Mouse (Mus musculus): ENCODE data around the gene Fermt2.
"Not testable (repeated sequence)": the region's sequence is repeated elsewhere in the genome, so short reads cannot be mapped to it uniquely, and the experiment has no call there.

Gene Fermt2

GRCm38 (mm10) chr14:45507447-45507846 lies 22.5 kb downstream of the Fermt2 start:
- DNase-seq = no peak

DNA sequence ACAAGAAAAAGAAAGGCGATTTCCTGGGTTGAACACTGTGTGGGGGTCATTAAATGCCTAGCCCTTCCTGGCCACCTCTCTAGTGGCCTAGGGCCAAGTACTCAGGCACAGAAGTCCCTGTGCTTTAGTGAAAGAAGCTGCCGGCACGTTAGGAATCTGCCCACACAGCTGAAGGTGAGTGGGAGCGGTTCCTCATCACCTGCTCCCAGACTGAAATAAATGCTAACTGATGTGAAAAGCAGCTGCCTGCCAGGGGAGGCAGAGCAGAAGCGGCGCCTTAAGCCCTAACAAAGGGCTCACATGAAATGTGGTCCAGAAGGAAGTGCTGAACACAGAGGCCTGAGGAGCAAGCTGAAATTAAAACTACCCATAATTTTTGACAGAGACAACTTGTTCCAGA lies 22.9 kb downstream of the Fermt2 start:
- DNase-seq = no peak

- no peak for DNase-seq
Measured at GRCm38 (mm10) chr14:45506165-45506564, 23.8 kb downstream of the Fermt2 start.

GRCm38 (mm10) chr14:45504422-45505113 lies 25.4 kb downstream of the Fermt2 start:
- no peak for DNase-seq

GRCm38 (mm10) chr14:45503934-45504333 lies 26.0 kb downstream of the Fermt2 start:
- no peak for DNase-seq

- DNase-seq = no peak
Measured at GRCm38 (mm10) chr14:45500052-45500451, 29.9 kb downstream of the Fermt2 start.

- DNase-seq = no peak
Measured at GRCm38 (mm10) chr14:45497116-45497515, 32.8 kb downstream of the Fermt2 start.

- not testable (repeated sequence) for DNase-seq
Measured at GRCm38 (mm10) chr14:45495810-45496209, 34.1 kb downstream of the Fermt2 start.

- no peak for DNase-seq
Measured at GRCm38 (mm10) chr14:45493891-45494290, 36.0 kb downstream of the Fermt2 start.

- no peak for DNase-seq
Measured at GRCm38 (mm10) chr14:45492668-45493067, 37.2 kb downstream of the Fermt2 start.

GRCm38 (mm10) chr14:45492038-45492437 lies 37.9 kb downstream of the Fermt2 start:
- DNase-seq = no peak

GRCm38 (mm10) chr14:45487201-45487600 lies 42.7 kb downstream of the Fermt2 start:
- DNase-seq = not testable (repeated sequence)

DNA sequence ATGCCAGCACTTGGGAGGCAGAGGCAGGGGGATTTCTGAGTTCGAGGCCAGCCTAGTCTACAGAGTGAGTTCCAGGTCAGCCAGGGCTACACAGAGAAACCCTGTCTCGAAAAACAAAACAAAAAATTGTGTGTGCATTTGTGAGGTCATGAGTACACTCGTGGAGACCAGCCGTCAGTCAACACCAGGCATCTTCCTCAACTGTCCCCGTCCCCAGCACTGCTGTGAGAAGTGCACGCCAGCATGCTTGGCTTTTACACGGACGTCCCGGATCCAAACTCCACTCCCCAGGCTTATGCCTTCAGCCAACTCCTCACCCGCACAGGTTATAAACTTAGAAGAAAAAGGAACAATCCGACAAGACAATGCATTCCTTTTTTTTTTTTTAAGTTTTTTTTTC lies 46.6 kb downstream of the Fermt2 start:
- not testable (repeated sequence) for DNase-seq

GRCm38 (mm10) chr14:45478977-45479806 lies 50.7 kb downstream of the Fermt2 start:
- DNase-seq = no peak

- DNase-seq = no peak
Measured at GRCm38 (mm10) chr14:45478515-45478914, 51.4 kb downstream of the Fermt2 start.

- DNase-seq = no peak
Measured at GRCm38 (mm10) chr14:45477651-45478050, 52.3 kb downstream of the Fermt2 start.

GRCm38 (mm10) chr14:45476990-45477389 lies 52.9 kb downstream of the Fermt2 start:
- DNase-seq = no peak

- DNase-seq = no peak
Measured at GRCm38 (mm10) chr14:45472536-45472935, 57.4 kb downstream of the Fermt2 start.

GRCm38 (mm10) chr14:45469446-45469845 lies 60.5 kb downstream of the Fermt2 start:
- no peak for DNase-seq

- not testable (repeated sequence) for DNase-seq
Measured at GRCm38 (mm10) chr14:45466371-45466770, 63.5 kb downstream of the Fermt2 start.

DNA sequence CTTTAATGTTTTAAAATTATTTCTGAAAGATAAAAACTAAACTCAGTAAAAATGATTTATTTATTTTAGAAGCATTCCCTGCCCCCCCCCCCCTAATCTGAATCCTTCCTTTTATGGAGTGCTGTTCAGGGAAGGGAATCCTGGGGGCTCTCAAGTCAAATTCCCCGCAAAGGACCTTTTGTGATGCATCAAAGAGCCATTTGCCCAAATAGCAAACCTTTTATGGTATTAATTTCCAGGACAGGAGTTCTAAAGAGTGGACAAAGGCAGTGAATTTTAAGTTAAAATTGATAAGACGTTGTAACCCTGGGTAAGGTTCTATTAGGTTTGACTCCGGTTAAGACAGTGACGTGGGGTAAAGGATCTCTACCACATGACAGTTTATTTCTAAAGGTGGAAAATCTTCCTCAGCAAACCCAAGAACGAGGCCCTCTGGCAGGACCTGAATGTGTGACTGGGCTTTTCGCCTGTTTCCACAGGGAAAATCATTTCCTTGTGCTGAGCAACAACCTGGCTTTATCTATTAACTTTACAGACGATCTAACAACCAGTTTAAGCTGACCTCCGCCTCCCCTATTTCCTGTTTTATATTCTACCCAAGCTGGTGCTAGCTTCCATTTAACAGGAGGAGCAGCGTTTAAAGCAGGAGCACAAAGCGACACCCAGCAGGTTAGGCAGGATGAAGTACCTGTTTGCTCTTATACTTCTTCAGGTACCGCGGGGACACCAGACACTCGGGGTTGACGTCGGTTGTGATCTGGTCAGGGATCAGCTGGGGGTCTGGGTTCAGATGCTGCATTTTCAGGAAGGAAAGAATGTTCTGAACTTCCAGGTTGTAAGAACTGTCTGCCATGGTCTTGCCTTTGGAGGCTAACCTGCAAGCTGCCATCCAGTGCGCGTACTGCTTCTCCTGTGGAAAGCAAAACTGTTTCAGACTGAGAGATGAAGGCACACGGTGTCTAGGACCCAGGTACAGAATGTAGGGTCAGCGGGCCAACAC lies 65.6 kb downstream of the Fermt2 start:
- DNase-seq = no peak

GRCm38 (mm10) chr14:45463599-45463998 lies 66.3 kb downstream of the Fermt2 start:
- DNase-seq = no peak
